Mouse (Mus musculus): ENCODE data around the gene Mecom.

Mecom gene

DNA sequence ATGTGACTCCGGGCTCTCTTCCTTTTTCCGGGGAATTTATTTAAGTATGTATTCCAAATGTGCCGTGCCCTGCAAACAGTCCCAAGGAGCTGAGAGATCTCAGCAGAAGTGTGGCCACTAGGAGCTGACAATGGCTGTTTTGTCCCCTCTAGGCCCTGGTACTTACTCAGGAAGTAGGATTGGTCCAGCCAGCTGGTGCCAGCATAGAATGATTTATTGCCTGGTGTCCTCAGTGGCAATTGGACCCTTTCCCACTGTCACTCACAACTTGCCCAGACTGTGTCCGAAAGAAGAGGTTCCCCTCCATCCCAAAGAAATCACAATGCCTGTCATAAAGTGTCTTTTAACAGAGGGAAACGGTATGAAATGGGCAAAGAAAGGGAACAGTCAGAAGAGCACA, 340.4 kb downstream of the Mecom start:
- DNase-seq (ENCODE audit: low read depth, low spot score), result peak; percentile 59

DNA sequence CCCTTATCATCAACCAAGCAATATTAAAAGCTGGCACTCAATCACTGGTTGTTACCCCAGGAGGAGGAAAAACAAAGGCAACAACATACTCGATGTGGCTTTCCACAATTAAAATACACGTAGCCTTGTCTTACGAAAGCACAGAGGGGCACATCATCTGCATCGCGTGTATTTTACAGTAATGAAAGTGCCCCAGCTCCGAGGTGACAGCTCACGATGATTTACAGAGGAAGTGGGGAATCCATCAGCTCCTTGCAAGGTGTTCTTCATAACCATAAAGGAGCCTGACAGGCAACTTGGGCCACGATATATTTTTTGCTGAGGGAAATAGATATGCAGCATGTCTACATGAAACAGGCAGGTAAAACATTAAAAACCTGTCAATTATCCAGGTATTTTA, 341.7 kb downstream of the Mecom start:
- no peak for DNase-seq (ENCODE audit: low read depth, low spot score)

DNA sequence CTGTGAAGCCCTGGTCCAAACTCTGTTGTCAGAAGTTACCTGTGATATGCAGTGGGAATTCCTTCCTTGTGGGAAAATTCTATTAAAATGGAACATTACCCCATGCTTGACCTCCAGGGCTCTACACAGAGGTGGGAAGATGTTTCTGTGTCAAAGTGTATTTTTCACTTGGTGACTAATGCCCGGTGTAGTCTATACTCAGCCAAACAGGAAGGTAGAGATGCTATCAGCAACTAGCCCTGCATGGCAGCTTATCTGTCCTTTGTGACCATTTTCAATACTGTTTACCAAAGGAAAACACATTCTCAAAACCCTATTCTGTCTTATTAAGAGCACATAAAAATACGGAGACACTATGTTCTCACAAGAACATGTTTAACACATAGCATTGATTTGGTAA, 344.0 kb downstream of the Mecom start:
- DNase-seq (ENCODE audit: low read depth, low spot score), result no peak

DNA sequence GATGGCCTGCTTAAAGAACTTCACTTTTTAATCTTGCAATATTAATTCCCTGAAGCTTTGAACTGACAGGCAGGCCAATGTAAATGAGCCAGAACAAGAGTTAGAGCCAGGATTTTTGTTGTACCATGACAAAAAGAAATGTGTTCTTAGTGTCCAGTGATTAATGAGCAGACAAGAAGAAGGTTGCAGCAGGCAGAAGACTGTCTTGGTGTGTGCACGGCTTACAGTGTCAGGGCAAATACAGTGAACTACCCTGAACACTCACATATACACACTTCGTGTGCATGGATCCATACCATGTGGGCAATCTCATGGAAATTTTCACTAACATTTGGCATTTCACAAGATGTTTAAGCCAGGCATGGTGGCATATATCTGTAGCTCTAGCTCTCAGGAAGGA, 349.0 kb downstream of the Mecom start:
- DNase-seq (ENCODE audit: low read depth, low spot score), result no peak

DNA sequence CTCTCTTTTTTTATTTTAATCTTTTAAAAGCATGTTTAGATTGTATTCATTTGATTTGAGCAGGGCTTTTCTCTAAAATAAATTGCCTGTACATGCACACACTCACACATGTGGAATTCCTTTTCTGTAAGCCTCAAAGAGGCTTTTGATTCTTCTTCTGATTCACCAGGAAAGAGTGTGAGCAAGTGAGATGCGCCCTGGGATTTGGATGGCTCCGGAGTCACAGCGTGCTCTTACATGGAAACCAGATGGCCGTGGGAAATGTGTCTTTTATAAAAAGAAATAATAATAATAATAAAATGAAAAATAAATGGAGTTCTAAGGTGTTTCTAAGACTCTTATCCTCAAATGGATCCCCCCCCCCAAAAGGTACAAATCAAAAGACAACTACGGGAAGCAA, 349.6 kb downstream of the Mecom start:
- no peak for DNase-seq (ENCODE audit: low read depth, low spot score)

DNA sequence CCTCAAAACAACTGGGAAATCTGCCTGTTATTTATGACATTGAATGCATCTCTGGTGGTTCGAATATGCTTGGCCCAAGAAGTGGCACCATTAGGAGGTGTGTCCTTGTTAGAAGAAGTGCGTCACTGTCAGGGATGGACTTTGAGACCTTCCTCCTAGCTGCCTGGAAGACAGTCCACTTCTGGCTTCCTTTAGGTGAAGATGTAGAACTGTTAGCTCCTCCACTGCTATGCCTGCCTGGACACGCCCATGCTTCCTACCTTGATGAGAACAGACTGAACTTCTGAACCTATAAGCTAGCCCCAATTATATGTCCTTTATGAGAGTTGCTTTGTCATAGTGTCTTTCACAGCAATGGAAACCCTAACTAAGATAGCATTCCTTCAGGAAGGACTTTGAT, 352.6 kb downstream of the Mecom start:
- DNase-seq (ENCODE audit: low read depth, low spot score), result no peak

DNA sequence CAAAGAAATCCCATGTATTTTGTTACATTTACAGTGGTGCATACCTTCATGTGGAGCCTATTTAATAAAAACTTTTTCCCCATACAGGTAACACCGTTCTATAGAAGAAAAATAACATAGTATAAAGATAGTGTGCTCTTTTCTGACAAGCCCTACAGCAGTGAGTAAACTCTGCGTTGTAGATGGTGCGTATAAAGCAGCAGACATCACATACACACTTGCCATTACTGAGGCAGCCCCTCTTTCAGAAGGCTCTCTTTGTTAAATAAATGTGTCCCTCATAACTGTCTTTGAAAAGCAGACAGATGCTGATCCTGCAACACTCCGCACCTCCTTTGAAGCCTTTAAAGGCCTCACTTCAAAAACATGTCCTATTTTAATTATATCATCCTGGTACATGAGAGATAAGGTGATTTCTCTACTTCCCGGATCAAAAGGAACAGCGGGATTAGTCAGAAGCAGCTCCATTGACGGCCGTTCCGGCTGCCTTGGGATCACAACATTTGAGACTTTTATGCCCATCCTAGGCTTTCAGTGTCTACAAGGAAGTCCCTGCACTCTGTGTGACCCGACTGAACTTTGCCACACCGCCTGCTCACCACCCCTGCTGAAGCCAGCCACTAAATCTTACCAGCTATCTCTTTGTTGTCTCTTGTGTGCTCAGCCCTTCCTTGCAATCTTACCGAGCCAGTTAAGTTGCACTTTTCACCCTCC, 355.4 kb downstream of the Mecom start:
- DNase-seq (ENCODE audit: low read depth, low spot score), result no peak

DNA sequence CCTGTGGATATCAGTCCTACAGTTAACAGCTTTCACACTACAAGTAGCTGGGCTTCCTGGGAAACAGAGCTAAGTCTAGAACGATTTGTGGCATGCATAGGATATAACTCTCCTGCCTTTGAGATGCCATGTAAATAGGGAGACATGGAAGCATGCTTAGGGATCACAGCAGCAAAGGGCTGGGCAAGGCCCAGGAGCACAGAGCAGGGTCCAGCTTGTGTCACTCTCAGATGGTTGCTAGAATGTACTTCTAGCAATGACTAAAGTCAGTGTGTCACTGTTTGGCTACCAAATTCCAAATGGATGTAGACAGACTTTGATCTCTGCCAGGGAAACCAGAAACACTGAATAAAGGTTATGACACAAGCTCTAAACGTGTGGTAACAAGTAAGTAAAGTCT, 358.5 kb downstream of the Mecom start:
- no peak for DNase-seq (ENCODE audit: low read depth, low spot score)

DNA sequence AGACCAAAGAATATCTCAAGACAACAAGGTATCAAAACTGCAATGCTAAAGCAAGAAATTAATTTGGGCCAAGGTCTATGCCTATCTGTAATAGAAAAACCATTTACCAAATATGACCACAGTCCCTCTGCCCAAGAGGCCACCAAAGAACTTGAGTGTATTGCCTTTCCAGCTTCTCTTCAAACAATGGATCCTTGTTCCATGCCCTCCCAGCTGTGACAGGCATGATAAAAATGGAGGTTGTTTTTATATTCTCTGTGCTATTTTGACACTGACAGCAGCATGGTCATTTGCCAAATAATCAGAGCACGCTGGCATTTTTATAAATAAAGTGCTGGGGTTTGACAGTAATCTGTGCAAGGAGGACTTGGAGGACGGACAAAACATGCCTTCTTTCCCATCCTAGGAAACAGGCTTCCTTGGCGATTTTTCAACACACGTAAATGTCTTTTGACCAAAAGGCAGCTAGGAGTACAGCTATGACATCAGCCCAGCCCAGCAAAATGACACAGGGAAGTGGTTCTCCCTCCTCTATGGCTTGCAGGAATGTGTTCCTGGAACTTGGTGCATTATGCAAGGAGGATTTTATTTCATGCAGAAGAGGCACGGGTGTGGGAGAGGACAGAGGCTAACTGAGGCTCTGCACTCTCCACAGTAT, 359.9 kb downstream of the Mecom start:
- peak; percentile 20 for DNase-seq (ENCODE audit: low read depth, low spot score)

DNA sequence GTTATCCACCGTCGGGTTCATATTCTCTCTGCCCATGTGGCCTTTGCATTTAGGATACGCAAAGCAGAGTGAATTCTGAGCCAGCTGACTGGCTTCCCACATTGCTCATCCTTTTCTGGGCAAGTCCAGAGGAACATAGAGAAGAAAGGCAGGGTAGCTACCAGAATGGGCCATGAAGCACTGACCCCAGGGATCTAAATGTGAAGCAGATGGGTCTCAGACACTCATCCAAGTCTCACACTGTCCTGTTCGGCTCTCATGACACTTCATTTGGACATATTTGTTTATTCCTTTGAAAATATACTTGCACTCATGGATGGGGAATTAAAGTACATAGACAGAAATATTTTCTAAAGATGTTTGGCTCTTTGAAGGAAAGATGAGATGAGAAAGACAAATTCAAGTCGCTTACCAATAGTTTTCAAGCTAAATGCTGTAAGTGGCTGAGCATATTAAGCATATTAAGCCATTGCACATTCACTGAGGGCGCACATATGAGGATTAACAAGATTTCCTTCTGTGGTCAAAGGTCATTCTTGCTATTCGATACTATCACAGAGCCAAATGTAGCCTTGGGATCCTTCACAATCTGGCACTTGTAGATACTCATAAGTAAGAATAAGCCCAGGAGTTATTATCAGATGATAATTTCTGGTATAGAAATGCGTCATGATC, 365.9 kb downstream of the Mecom start:
- no peak for DNase-seq (ENCODE audit: low read depth, low spot score)

DNA sequence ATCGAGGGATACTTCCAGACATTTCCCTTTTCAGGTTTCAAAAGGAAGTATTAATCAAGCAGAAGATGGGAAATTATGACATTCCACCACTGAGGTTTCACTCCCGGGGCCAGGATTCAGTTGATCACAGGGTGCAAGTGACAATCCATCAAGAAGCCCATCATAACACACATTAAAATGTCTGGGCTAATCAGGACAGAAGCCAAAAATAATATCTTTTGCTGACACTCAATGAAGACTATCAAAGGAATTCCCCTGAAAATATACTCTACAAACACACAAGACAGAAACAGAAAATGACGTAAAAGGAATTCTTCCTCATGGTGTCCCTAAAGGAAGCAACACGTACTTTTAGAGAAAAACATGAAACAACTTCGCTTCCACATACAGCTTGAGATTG, 371.2 kb downstream of the Mecom start:
- no peak for DNase-seq (ENCODE audit: low read depth, low spot score)

DNA sequence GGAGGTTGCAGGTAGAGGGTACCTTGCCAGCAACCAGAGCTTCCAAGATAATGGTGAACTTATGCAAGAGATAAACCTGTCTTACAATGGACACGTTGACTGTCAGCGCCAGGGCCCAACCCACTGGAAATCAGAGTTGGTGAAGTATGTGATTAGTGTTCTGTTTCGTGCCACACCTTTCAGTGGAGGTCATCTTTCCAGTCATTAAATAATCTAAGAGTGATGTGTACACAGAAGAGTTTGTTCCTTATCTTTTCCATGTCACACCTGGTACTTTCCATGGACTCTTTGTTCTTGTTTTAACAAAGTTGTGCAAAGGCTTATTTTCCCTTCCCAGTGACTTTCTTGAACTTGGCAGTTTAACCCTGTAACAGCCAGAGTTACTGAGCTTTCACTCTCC, 374.0 kb downstream of the Mecom start:
- DNase-seq (ENCODE audit: low read depth, low spot score), result no peak

DNA sequence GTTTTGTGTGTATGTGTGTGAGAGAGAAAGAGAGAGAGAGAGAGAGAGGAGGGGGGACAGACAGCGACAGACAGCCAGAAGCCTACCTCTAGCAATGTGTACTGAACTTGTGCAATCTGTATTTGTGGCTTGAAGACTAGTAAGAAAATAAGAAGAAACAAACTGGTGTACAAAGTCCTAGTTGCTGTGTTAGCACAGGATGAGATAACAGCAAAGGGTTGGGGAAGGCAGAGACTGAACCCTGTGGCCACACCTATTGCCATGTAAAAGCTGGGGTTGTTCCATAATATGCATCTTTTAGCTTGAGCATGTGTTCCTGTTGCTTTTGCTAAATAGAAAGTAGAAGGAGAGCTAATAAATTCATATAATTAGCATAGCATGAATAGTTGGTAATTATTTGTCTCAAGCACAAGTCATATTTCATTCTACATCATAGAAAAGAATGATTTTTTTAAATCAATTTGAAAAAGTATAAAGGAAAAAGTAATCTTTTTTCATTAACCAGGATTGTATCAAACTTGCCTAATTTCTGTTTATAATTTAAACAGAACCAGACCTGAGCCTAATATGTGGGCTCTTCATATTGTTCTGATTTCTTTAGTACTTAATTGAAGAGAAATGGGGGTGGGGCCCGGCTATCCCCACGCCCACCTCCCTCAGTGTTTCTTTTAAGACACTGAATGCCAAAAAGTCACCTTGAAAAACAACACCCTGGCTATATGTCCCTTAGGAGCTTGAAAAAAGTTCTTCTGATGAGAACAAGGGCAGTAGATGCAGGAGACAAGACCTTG, 379.2 kb downstream of the Mecom start:
- no peak for DNase-seq (ENCODE audit: low read depth, low spot score)

DNA sequence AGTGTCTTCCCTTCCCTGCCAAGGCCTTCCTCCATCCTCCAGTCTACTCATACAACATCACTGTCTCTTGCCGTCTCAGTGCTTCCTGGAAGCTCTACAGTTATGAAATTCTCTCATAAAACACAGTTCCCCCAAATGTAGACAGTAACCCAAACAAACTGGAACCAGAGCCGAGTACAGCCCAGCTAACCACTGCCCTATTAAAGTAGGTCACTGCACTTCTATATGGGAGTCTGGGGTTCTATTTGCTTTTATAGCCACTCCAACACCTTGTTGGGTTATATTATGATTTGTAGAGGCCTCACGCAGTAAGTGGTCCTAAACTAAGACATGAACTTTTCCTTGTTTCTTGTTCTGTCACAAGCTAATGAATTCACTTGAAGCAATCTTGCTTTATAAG, 380.8 kb downstream of the Mecom start:
- no peak for DNase-seq (ENCODE audit: low read depth, low spot score)

DNA sequence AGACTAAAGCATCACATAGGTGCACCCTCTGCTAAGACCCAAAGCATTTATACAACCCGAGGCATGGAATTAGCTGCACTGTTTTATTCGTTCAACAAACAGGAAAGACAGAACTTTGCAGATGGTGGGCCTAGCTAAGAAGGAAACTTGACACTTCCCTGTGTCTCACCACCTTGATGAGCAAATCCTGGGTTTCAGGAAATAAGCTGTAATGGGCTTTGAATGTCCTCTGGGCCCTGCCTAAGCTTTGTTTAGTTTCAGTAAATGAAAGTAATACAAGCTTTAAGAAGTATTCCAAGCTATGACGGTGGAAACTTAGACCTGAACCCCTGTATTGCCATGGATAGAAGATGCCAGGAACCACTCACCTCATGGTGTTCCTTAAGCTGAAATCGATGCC, 383.0 kb downstream of the Mecom start:
- DNase-seq (ENCODE audit: low read depth, low spot score), result no peak

DNA sequence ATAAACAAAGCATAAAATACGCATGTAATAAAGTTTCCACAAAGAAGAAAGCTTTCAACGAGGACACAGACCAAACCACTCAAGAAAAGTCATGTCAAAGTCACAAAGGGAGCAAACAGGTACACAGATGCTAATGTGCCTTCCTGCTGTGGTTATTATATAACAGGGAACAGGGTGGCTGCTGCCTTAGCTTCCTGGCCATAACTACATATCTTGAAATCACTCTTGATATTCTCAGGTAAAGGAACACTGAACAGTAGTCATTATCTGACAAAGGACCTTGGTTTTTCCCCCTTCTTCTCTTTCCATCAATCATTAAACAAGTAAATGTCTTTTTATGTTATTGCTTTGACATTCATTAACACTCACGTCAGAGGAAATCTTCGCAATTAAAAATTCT, 384.4 kb downstream of the Mecom start:
- no peak for DNase-seq (ENCODE audit: low read depth, low spot score)

DNA sequence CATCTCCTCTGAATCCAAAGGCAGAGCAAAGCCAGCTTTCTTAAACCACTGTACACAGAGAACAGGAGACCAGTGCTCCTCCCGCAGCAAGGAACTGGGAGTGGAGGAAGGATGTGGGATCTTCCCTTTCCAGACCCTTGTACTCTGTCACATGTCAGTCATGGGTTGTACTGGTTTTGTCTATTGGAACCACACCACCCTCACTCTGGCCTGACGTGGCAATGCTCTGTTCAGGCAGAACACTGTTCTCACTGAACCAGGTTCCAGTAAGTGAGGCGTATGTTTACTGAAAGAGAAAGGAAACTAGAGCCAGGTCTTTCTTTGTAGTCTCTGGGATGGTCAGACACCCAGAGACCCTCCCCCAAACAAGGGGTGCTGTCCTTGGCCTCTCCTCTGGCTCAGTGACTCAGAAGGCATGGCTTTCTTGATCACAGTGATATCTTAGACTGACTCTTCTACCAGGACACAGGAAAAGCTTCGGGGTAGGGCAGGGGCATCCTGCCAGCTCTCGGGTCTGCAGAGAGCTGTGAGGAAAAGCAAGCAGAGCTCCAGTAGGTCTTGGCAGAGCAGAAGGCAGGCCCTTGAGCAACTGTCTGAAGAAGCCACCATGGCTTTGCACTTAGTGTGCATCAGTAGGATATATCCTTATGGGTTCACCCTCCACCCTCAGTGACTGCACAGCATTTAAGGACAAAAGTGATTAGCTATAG, 386.7 kb downstream of the Mecom start:
- DNase-seq (ENCODE audit: low read depth, low spot score), result no peak

DNA sequence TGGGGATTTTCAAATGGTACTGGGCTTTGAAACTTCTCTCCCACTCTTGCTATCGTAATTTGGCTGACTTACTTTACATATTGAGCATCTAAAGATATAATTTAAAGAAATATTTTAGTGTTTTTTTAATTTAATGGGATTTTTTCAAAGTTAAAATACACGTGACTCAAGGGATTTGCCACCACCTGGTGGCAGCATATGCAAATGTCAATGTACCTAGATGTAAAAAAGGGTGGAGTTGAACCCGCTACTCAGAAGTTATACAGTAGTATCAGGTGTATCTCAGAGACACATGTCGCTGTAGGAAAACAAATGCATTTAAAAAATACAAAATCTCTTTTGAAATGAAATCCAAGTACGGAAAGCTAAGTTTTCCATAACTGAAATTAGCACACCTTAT, 387.5 kb downstream of the Mecom start:
- peak; percentile 8 for DNase-seq (ENCODE audit: low read depth, low spot score)

DNA sequence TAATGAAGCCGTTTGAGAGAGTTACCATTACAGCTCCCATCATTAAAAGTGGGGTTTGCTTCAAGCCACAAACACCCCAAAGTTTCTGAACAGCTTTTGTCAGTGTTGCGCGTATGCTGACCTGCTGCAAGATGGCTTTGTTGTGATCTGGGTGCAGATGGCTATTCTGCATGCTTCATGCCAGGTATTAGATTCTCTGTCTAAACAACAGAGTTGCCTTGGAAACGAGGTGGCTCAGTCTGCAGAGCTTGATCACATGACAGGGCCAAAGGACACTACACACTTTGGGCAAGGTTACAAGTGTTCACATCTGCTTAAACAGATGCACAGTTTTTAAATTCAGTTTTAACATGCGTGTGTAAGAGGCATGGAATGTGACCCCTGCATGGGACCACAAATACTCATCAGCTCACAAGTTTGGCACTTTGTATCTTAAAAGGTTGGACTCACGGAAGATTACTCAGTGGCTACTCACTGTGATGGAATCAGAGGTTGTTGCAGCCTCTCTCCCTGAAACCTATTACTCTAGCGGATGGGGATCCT, 390.6 kb downstream of the Mecom start:
- no peak for DNase-seq (ENCODE audit: low read depth, low spot score)

DNA sequence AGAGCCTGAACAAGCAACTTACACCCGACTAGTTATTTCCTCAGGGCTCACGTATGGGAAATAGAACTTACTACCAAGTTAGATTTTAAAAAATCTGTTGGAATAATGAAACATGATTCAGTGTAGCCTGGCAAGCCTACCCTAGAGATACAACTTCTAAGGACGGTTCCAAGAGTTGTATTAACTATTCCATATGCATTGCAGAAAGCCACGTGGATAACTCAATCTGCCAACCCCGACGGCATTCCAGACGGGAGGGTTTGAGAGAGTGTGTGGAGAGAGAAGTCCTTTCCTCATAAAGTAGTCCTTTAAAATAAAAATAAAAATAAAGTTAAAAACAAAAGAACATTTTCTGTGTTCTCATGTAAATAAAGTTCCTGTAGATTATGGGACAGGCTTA, 393.4 kb downstream of the Mecom start:
- no peak for DNase-seq (ENCODE audit: low read depth, low spot score)

DNA sequence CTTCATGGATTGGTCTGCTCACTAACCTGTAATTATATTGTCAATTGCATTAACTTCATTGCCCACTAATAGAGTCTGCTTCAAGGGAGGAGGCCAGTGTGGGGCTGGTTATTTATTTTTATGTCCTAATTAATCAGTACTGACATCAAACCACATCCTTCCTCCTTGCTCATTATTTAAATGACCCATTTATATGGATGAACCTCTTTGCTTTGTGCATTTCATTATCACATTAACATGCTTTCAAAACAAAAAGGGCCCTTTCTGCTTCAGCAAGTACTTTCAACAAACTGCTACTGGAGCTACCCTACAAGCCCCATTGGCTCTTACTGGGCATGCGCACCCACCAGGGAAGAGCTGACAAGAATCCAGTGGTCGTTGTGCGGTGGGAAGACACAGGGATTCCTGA, 393.9 kb downstream of the Mecom start:
- DNase-seq (ENCODE audit: low read depth, low spot score), result no peak
